Mouse (Mus musculus): ENCODE measurements around the gene Trim24. TPM values are rescaled to one million over a fixed set of nuclear protein-coding genes. Genes with fewer than 3 reads are reported as not detected.
"Not testable (repeated sequence)": the region's sequence is repeated elsewhere in the genome, so short reads cannot be mapped to it uniquely, and the experiment has no call there.

Trim24 gene
- polyA plus RNA-seq, 1 experiment from 2014 or later: 20.0 TPM

DNA sequence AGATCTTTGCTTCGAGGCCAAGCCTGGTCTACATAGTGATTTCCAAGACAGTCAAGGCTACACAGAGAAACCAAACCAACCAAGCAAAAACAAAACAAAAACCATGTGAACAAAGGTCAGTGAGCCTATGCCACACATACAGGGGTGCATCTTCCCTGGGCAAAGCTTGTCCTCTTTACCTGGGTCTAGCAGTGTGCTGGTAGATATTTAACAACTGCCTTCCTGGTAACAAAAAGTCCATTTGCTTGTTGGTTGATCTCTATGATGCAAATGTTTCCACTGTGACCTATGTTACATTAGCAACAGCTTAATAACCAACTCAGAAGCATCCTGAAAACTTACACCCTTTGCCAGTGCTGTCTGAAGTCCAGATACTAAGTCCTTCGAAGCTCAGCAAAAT is 17.3 kb upstream of the Trim24 start:
- 87% methylated on average over 2 of the region's 2 CpGs for WGBS
- Histone ChIP-seq H3K4me2 (no peak overlapping the region), H3K9me3 (ENCODE audit: low read depth, low read length) (peaks cover 4% of the 10 kb centered on the region; the same call in 1 of the 2 replicates), H3K27me3 (ENCODE audit: insufficient read depth, low read length) (no peaks in the 10 kb centered on the region), H3K4me1 (ENCODE audit: insufficient read depth) (no peaks in the 10 kb centered on the region), H3K27ac (ENCODE audit: low read depth) (no peak overlapping the region), H3K9ac (no peak overlapping the region), H3K36me3 (ENCODE audit: insufficient read depth) (no peaks in the 10 kb centered on the region), H3K4me3 (ENCODE audit: low read depth, low read length) (no peak overlapping the region)
- TF ChIP-seq CTCF (IDR thresholded peaks at IDR 0.05; ENCODE audit: low read depth): no peak
- ATAC-seq (ENCODE audit: insufficient read depth) (no peak), DNase-seq (no peak)

DNA sequence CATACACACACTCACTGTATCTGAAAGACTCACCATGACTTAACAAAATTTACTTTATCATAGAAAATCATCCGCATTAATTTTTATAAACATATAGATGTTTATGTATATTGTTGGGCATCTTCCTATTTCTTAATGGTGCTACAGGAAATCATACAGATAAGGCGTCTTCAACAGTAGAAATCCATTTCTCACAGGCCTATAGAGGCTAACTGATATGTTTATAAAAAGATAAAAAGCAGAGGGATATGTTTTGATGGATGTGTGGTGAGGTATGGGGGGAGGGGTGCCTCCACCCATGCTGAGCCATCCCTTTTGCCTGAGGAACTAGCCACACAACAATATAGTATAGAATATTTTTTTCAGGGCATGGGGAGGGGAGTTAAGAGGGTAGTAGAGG is 15.2 kb upstream of the Trim24 start:
- no peak for TF ChIP-seq CTCF (IDR thresholded peaks at IDR 0.05; ENCODE audit: low read depth)
- 49% methylated on average over 2 of the region's 2 CpGs for WGBS
- Histone ChIP-seq H3K4me3 (ENCODE audit: low read depth, low read length) (no peak overlapping the region), H3K27me3 (ENCODE audit: insufficient read depth, low read length) (no peaks in the 10 kb centered on the region), H3K4me2 (no peak overlapping the region), H3K9ac (no peak overlapping the region), H3K4me1 (ENCODE audit: insufficient read depth) (no peaks in the 10 kb centered on the region), H3K9me3 (ENCODE audit: low read depth, low read length) (no peaks in the 10 kb centered on the region; the same call in 1 of the 2 replicates), H3K27ac (ENCODE audit: low read depth) (no peak overlapping the region), H3K36me3 (ENCODE audit: insufficient read depth) (no peaks in the 10 kb centered on the region)
- ATAC-seq (ENCODE audit: insufficient read depth) (no peak), DNase-seq (no peak)

DNA sequence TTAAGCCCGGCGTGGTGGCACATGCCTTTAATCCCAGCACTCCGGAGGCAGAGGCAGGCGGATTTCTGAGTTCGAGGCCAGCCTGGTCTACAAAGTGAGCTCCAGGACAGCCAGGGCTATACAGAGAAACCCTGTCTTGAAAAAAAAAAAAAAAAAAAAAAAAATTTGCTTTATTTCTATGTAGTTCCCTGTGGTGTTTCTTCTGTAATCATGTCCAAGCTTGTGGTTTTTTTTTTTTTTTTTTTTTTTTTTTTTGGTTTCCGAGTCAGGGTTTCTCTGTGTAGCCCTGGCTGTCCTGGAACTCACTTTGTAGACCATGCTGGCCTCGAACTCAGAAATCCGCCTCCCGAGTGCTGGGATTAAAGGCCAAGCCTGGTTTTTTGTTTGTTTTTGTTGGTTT is 14.3 kb upstream of the Trim24 start:
- not testable (repeated sequence) for H3K27me3 ChIP-seq (ENCODE audit: insufficient read depth, low read length); ATAC-seq (ENCODE audit: insufficient read depth); DNase-seq; H3K4me2 ChIP-seq; H3K4me1 ChIP-seq (ENCODE audit: insufficient read depth); H3K36me3 ChIP-seq (ENCODE audit: insufficient read depth); H3K27ac ChIP-seq (ENCODE audit: low read depth); H3K9ac ChIP-seq; H3K4me3 ChIP-seq (ENCODE audit: low read depth, low read length); H3K9me3 ChIP-seq (ENCODE audit: low read depth, low read length)
- 94% methylated on average over 9 of the region's 9 CpGs for WGBS

DNA sequence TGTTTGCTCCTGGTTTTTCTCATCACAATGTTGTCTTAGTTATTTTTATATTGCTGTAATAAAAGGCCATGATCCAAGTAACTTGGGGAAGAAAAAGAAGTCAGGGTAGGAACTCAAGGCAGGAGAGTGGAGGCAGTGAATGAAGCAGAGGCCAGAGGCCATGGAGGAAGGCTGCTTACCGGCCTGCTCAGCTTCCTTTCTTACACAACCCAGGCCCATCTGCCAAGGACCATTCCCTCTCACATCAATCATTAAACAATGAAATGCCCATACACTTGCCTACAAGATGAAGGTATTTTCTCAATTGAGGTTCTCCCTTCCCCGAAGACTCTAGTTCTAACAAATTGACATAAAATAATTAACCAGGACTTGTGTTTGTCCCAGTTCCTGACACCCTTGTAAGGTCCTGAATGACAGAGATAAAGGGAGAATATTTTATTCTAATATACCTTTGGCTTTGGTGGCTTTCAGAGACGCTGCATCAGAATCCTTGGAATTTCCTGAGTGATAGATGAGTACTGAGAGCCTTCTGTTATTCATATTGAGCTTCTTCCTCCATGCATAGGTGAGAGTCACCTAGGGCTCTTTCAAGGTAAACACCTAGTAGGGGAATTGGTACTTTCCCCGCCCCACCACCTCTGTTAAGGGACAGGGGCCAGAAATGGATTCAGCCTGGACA is 13.3 kb upstream of the Trim24 start:
- no peak for ATAC-seq (ENCODE audit: insufficient read depth)
- Histone ChIP-seq H3K27me3 (ENCODE audit: insufficient read depth, low read length) (no peaks in the 10 kb centered on the region), H3K4me1 (ENCODE audit: insufficient read depth) (no peaks in the 10 kb centered on the region)

DNA sequence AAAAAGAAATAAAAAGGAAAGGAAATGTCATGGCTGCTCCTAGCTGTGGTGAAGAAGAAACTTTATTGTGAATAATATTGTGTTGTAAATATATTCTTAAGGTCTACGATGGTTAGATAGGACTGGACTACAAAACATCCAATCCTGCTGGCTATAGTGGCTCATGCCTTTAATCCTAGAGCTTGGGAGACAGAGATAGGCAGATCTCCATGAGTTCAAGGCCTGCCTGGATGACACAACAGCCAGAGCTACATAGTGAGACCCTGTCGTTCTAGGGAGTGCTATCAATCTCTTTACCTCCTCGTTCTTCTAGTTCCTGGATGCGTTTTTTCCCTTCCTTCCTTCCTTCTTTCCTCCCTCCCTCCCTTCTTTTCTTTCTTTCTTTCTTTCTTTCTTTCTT is 12.5 kb upstream of the Trim24 start:
- ATAC-seq (ENCODE audit: insufficient read depth) (no peak), DNase-seq (no peak)
- no peak overlapping the region for H3K4me2 ChIP-seq
- no peak for TF ChIP-seq CTCF (IDR thresholded peaks at IDR 0.05; ENCODE audit: low read depth)
- no peak overlapping the region for H3K27ac ChIP-seq (ENCODE audit: low read depth)
- H3K9ac ChIP-seq: no peak overlapping the region
- no peak overlapping the region for H3K4me3 ChIP-seq (ENCODE audit: low read depth, low read length)
- H3K9me3 ChIP-seq (ENCODE audit: low read depth, low read length): no peaks in the 10 kb centered on the region
- no peaks in the 10 kb centered on the region for H3K27me3 ChIP-seq (ENCODE audit: insufficient read depth, low read length)
- H3K4me1 ChIP-seq (ENCODE audit: insufficient read depth): no peaks in the 10 kb centered on the region
- WGBS: 83% methylated on average over 4 of the region's 4 CpGs
- H3K36me3 ChIP-seq (ENCODE audit: insufficient read depth): no peaks in the 10 kb centered on the region

More for the DNA sequence above, 13.3 kb upstream of the Trim24 start:
- Histone ChIP-seq H3K36me3 (ENCODE audit: insufficient read depth) (no peaks in the 10 kb centered on the region), H3K9ac (no peak overlapping the region), H3K9me3 (ENCODE audit: low read depth, low read length) (no peaks in the 10 kb centered on the region), H3K4me2 (no peak overlapping the region), H3K27ac (ENCODE audit: low read depth) (no peak overlapping the region), H3K4me3 (ENCODE audit: low read depth, low read length) (no peak overlapping the region)
- TF ChIP-seq CTCF (IDR thresholded peaks at IDR 0.05; ENCODE audit: low read depth): no peak
- WGBS: 53% methylated on average over 4 of the region's 4 CpGs
- DNase-seq: no peak

DNA sequence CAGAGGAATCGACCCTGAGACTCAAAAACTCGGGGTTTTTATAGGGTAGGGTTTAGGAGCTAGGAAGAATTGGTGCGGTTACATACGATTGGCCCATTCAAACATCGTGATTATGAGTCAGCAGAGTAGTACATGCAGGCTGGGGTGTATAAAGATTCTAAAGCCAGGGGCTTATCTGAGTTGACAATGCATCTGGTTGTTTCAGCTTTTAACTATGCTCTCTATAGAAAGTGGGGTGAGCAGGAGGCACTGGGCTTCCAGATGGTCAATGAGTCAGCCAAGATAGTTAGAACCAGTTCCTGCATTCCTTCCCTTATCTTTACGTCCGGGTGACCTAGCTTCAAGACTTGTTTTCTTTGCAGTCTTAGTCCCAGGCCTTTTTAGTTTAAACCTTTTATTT is 7.7 kb upstream of the Trim24 start:
- H3K9me3 ChIP-seq (ENCODE audit: low read depth, low read length): no peaks in the 10 kb centered on the region
- no peaks in the 10 kb centered on the region for H3K4me1 ChIP-seq (ENCODE audit: insufficient read depth)
- H3K9ac ChIP-seq: no peak overlapping the region
- ATAC-seq (ENCODE audit: insufficient read depth): no peak
- DNase-seq: no peak
- H3K27ac ChIP-seq (ENCODE audit: low read depth): no peak overlapping the region
- WGBS: 74% methylated on average over 7 of the region's 7 CpGs
- H3K4me2 ChIP-seq: no peak overlapping the region
- TF ChIP-seq CTCF (IDR thresholded peaks at IDR 0.05; ENCODE audit: low read depth): no peak
- no peak overlapping the region for H3K4me3 ChIP-seq (ENCODE audit: low read depth, low read length)
- no peaks in the 10 kb centered on the region for H3K27me3 ChIP-seq (ENCODE audit: insufficient read depth, low read length)
- H3K36me3 ChIP-seq (ENCODE audit: insufficient read depth): no peaks in the 10 kb centered on the region

DNA sequence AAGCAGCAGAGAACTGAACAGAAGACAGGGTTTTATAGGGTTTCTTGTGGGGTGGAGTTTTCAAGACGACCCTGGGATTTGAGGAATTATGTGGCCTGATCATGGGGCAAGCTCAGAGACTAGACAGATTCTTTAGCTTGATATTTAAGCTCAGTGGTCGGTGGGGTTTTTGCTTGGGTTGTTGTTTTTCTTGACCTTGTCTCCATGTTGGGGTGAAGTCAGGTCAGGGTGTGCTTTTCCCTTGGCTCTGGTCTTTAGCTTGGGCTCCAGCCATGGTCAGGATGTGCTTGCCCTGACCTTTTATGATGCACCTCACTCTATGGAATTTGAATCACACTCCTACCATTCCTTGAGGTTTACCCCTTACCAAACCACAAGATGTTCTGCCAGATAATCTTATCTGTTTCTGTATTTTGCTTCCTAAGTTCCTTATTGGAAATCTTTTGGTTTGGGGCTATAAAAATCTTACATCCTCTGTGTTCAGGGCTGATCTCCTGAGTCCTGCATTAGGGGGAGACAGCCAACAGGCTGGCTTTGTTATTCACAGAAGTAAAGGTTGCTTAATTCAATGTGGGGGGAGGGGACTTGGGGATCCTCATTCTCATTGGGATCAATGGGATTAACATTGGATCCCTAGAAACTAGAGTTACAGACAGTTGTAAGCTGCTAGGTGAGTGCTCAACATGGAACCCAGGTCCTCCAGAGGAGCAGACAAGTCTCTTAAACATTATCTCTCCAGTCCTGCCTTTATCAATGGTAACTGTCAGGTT is 6.5 kb upstream of the Trim24 start:
- DNase-seq: no peak
- no peak overlapping the region for H3K4me3 ChIP-seq (ENCODE audit: low read depth, low read length)
- no peak overlapping the region for H3K27ac ChIP-seq (ENCODE audit: low read depth)
- H3K27me3 ChIP-seq (ENCODE audit: insufficient read depth, low read length): no peaks in the 10 kb centered on the region
- TF ChIP-seq CTCF (IDR thresholded peaks at IDR 0.05; ENCODE audit: low read depth): no peak
- no peaks in the 10 kb centered on the region for H3K9me3 ChIP-seq (ENCODE audit: low read depth, low read length)
- H3K4me1 ChIP-seq (ENCODE audit: insufficient read depth): no peaks in the 10 kb centered on the region
- H3K36me3 ChIP-seq (ENCODE audit: insufficient read depth): no peaks in the 10 kb centered on the region
- no peak overlapping the region for H3K9ac ChIP-seq
- H3K4me2 ChIP-seq: no peak overlapping the region
- ATAC-seq (ENCODE audit: insufficient read depth): no peak
- WGBS: 76% methylated on average over 2 of the region's 2 CpGs

All from lung, embryonic 14.5 days (tissue).